Mouse (Mus musculus) heart, embryonic 13.5 days (tissue): Measurements from ENCODE around the gene Tmem26. TPM values are rescaled to one million over a fixed set of nuclear protein-coding genes. Genes with fewer than 3 reads are reported as not detected.

Source experiments
- ATAC-seq: fragments of 200-750 bp; cut with Nextera tagmentation; 2 replicates; pipeline ENCODE4 v1.8.0; 2017; ENCODE audit warnings: moderate TSS enrichment; ENCODE audit not compliant: insufficient number of reproducible peaks, low FRiP score, low TSS enrichment; ENCODE audit errors: extremely low read depth
- H3K27ac ChIP-seq: fragments of 300-500 bp; sonication (generic); replicated peaks from 2 replicates; pipeline ENCODE4 v1.5.1; 2015; ENCODE audit warnings: moderate library complexity, mild to moderate bottlenecking, inconsistent platforms
- H3K27me3 ChIP-seq: fragments of 300-500 bp; sonication (generic); replicated peaks from 2 replicates; pipeline ENCODE4 v1.6.1; 2015; ENCODE audit warnings: mild to moderate bottlenecking, inconsistent platforms
- H3K36me3 ChIP-seq: fragments of 300-500 bp; sonication (generic); 2 replicates; pipeline ENCODE4 v1.6.1; 2015; ENCODE audit warnings: mild to moderate bottlenecking, inconsistent platforms
- H3K4me1 ChIP-seq: fragments of 300-500 bp; sonication (generic); 2 replicates; pipeline ENCODE4 v1.6.1; 2015; ENCODE audit warnings: inconsistent platforms
- H3K4me2 ChIP-seq: fragments of 300-500 bp; sonication (generic); 2 replicates; pipeline ENCODE4 v1.6.1; 2015; ENCODE audit warnings: inconsistent platforms, mild to moderate bottlenecking, moderate library complexity
- H3K4me3 ChIP-seq: fragments of 300-500 bp; sonication (generic); 2 replicates; pipeline ENCODE4 v1.5.1; 2015; ENCODE audit warnings: moderate library complexity, mild to moderate bottlenecking, inconsistent platforms
- H3K9ac ChIP-seq: fragments of 300-500 bp; sonication (generic); 2 replicates; pipeline ENCODE4 v1.6.1; 2015; ENCODE audit warnings: inconsistent platforms, mild to moderate bottlenecking, moderate library complexity
- H3K9me3 ChIP-seq: fragments of 300-500 bp; sonication (generic); 2 replicates; pipeline ENCODE4 v1.6.1; 2016; ENCODE audit warnings: inconsistent platforms
- WGBS: fragments of 180-500 bp; shearing (Covaris S2); methylation state at CpG from one replicate; pipeline ENCODE4 v1.1.7; 2015; ENCODE audit warnings: mixed read lengths; 5-methylcytosine and 5-hydroxymethylcytosine counted together
- polyA plus RNA-seq: library from polyadenylated mRNA; unstranded; fragments of >200 nt; fragmentation: Nextera tagmentation; extraction: Ambion mirVana; gene quantifications from 2 replicates; pipeline ENCODE4 v1.2.1, GENCODE M21; 2015

Gene Tmem26
- polyA plus RNA-seq, 1 experiment from 2014 or later: 4.1 TPM

GRCm38 (mm10) chr10:68817281-68817680, 93.8 kb downstream of the Tmem26 start:
- Histone ChIP-seq H3K27me3 (no peaks in the 10 kb centered on the region), H3K4me3 (no peak overlapping the region), H3K9me3 (0 out of 2 replicates have a peak, but pooled peaks cover 6% of the 10 kb centered on the region), H3K36me3 (no peaks in the 10 kb centered on the region), H3K27ac (no peak overlapping the region), H3K9ac (no peak overlapping the region), H3K4me2 (no peak overlapping the region), H3K4me1 (no peaks in the 10 kb centered on the region)
- 69% methylated on average over 4 of the region's 4 CpGs for WGBS
- no peak for ATAC-seq

GRCm38 (mm10) chr10:68818065-68818759, 94.8 kb downstream of the Tmem26 start:
- H3K4me1 ChIP-seq: no peaks in the 10 kb centered on the region
- WGBS: 75% methylated on average over 10 of the region's 10 CpGs
- H3K36me3 ChIP-seq: no peaks in the 10 kb centered on the region
- ATAC-seq: no peak
- no peak overlapping the region for H3K9ac ChIP-seq
- H3K9me3 ChIP-seq: 0 out of 2 replicates have a peak, but pooled peaks cover 6% of the 10 kb centered on the region
- no peaks in the 10 kb centered on the region for H3K27me3 ChIP-seq
- H3K4me2 ChIP-seq: no peak overlapping the region
- H3K27ac ChIP-seq: no peak overlapping the region
- H3K4me3 ChIP-seq: no peak overlapping the region

- Histone ChIP-seq H3K9ac (no peak overlapping the region), H3K4me1 (no peaks in the 10 kb centered on the region), H3K4me2 (no peak overlapping the region), H3K9me3 (0 out of 2 replicates have a peak, but pooled peaks cover 6% of the 10 kb centered on the region), H3K4me3 (no peak overlapping the region), H3K27me3 (no peaks in the 10 kb centered on the region), H3K36me3 (no peaks in the 10 kb centered on the region), H3K27ac (no peak overlapping the region)
- 71% methylated on average over 4 of the region's 4 CpGs for WGBS
- no peak for ATAC-seq
Observed at GRCm38 (mm10) chr10:68824519-68824918, 101.1 kb downstream of the Tmem26 start.

Other genes with a start within 250 kb of the Tmem26 start
- gene Cabcoco1, start 181.8 kb upstream of the Tmem26 start, polyA plus RNA-seq: 28.0 and 30.4 TPM in 2 replicates